ENCODE assay signal across 8 mouse cellular contexts in genomic region chr11:86356854-86357788, GRCm38 (mm10). TPM values are rescaled to one million over a fixed set of nuclear protein-coding genes. Genes with fewer than 3 reads are reported as not detected.
DNase-seq lines count a peak whose midpoint lies in the region; ATAC-seq and TF ChIP-seq lines count a peak whose summit lies in the region.

TSS of gene Med13 (minus strand) at chr11:86357602.

- H3K27me3 ChIP-seq in hindbrain, embryonic 13.5 days, result no peaks in the 10 kb centered on the region

- peaks cover 3% of the 10 kb centered on the region for H3K36me3 ChIP-seq in hindbrain, embryonic 13.5 days
- no peaks in the 10 kb centered on the region; the same call in 1 of the 2 replicates for H3K36me3 ChIP-seq in macrophage (ENCODE audit: inconsistent target)

- 0% methylated on average over 59 of the region's 81 CpGs for WGBS in hindbrain, embryonic 13.5 days
- WGBS in macrophage (ENCODE audit: missing documents), result 1% methylated on average over 62 of the region's 81 CpGs

- peaks cover 50% of the 10 kb centered on the region for H3K79me2 ChIP-seq in macrophage (ENCODE audit: inconsistent target)

- peak within 1 kb of the TSS; percentile 96 for H3K4me3 ChIP-seq in hindbrain, embryonic 13.5 days
- H3K4me3 ChIP-seq in left cerebral cortex, adult 2 months, result peak within 1 kb of the TSS; percentile 91
- H3K4me3 ChIP-seq in macrophage (ENCODE audit: inconsistent target), result peak within 1 kb of the TSS; percentile 63

- peak; percentile 67 to 72 for DNase-seq in cerebellum, postnatal 14 days
- DNase-seq in frontal cortex, postnatal 36 days (ENCODE audit: low spot score in 2 of 2), result peak; percentile 17 to 33
- peak; percentile 22 to 39 for DNase-seq in left cerebral cortex, adult 2 months (ENCODE audit: extremely low spot score in 1 of 2, low spot score in 2 of 2)
- DNase-seq in right cerebral cortex, adult 18-20 months, result peak; percentile 53
- DNase-seq in urinary bladder, postnatal 10 days (ENCODE audit: low spot score), result peak; percentile 19

- intact Hi-C loops in left cerebral cortex, adult 2 months (cut with DNase I), result loop anchor here (5.0 kb wide), 1 partner anchor 125 kb away; the partner anchor contains the start of gene Rnft1

- no peaks in the 10 kb centered on the region for H3K9me3 ChIP-seq in hindbrain, embryonic 13.5 days

- peaks cover 33% of the 10 kb centered on the region for H3K4me1 ChIP-seq in hindbrain, embryonic 13.5 days (replicated peaks)

- H3K4me2 ChIP-seq in hindbrain, embryonic 13.5 days, result peak within 1 kb of the TSS; percentile 85

- ATAC-seq in activated CD4-positive, CD25-positive, alpha-beta regulatory T cell, adult 4 months, result peak; percentile 15
- peak; percentile 40 for ATAC-seq in hindbrain, embryonic 13.5 days (ENCODE audit: low FRiP score)

- peak within 1 kb of the TSS; percentile 98 for H3K27ac ChIP-seq in hindbrain, embryonic 13.5 days
- H3K27ac ChIP-seq in left cerebral cortex, adult 2 months, result peak within 1 kb of the TSS; percentile 98
- peak within 1 kb of the TSS; percentile 73 for H3K27ac ChIP-seq in macrophage

- no peak for TF ChIP-seq CTCF in left cerebral cortex, adult 2 months (IDR thresholded peaks at IDR 0.05)

- peak within 1 kb of the TSS; percentile 97 for H3K9ac ChIP-seq in hindbrain, embryonic 13.5 days

RNA-seq across cellular contexts. Expression of gene Med13, which starts in this region (rescaled TPM):
- 10 to 100 TPM in 1 of 2 experiments, 1 to 10 TPM in 1; 8.5 to 11.0 TPM for polyA plus RNA-seq in activated CD4-positive, CD25-positive, alpha-beta regulatory T cell, adult 4 months (2017; shearing (Covaris generic))
- 9.4 and 10.3 TPM in 2 replicates for polyA plus RNA-seq in hindbrain, embryonic 13.5 days (2015; fragmentation: Nextera tagmentation; extraction: Ambion mirVana)
- 10 to 100 TPM; 60.5 to 61.2 TPM for total RNA-seq in left cerebral cortex, adult 2 months (2021)
- 100 to 1,000 TPM in 23 of 26 experiments, 10 to 100 TPM in 3; 94.3 to 231 (median 129) TPM for total RNA-seq in macrophage (2018; cell fraction: chromatin; rRNA removed)
- total RNA-seq in macrophage (2018; cell fraction: cytosol; rRNA removed), result 10 to 100 TPM; 38.9 to 72.7 (median 46.9) TPM
- 100 to 1,000 TPM in 15 of 26 experiments, 10 to 100 TPM in 11; 75.1 to 164 (median 108) TPM for total RNA-seq in macrophage (2018; cell fraction: nucleus; rRNA removed)
- 16.0 to 22.3 TPM (median 17.4 TPM) in 3 replicates for polyA plus RNA-seq in macrophage (2018)

Comparison
In these comparisons a context has a peak if more than half of its experiments do, and no peak if none do; other contexts are left out.
1. Peak in every context shown above with its lines: DNase-seq, ATAC-seq, H3K4me3 ChIP-seq and H3K27ac ChIP-seq.
2. DNase-seq: peak in every context shown above with its lines; median percentile 70 in cerebellum, postnatal 14 days; 53 in right cerebral cortex, adult 18-20 months; 30 in left cerebral cortex, adult 2 months; 25 in frontal cortex, postnatal 36 days; 19 in urinary bladder, postnatal 10 days.